Mouse (Mus musculus): ENCODE measurements around the gene Tmem156. TPM values are rescaled to one million over a fixed set of nuclear protein-coding genes. Genes with fewer than 3 reads are reported as not detected.

The Tmem156 gene
- total RNA-seq, 2 experiments from 2014 or later, result 2.5 to 16.3 TPM

GRCm38 (mm10) chr5:65057596-65057995 is 34.3 kb downstream of the Tmem156 start:
- ATAC-seq (replicated peaks; ENCODE audit: low FRiP score, poor library complexity, severe bottlenecking), result no peak

GRCm38 (mm10) chr5:65051513-65051912 is 40.4 kb downstream of the Tmem156 start:
- ATAC-seq (replicated peaks; ENCODE audit: low FRiP score, poor library complexity, severe bottlenecking), result no peak

- ATAC-seq (replicated peaks; ENCODE audit: low FRiP score, poor library complexity, severe bottlenecking), result no peak
Observed at GRCm38 (mm10) chr5:65049880-65050279, 42.1 kb downstream of the Tmem156 start.

GRCm38 (mm10) chr5:65047285-65047855 is 44.6 kb downstream of the Tmem156 start:
- ATAC-seq (replicated peaks; ENCODE audit: low FRiP score, poor library complexity, severe bottlenecking), result no peak

- ATAC-seq (replicated peaks; ENCODE audit: low FRiP score, poor library complexity, severe bottlenecking), result no peak
Observed at GRCm38 (mm10) chr5:65046442-65047284, 45.3 kb downstream of the Tmem156 start.

GRCm38 (mm10) chr5:65045642-65046370 is 46.1 kb downstream of the Tmem156 start:
- ATAC-seq (replicated peaks; ENCODE audit: low FRiP score, poor library complexity, severe bottlenecking), result no peak

GRCm38 (mm10) chr5:65043407-65043895 is 48.5 kb downstream of the Tmem156 start:
- no peak for ATAC-seq (replicated peaks; ENCODE audit: low FRiP score, poor library complexity, severe bottlenecking)

- ATAC-seq (replicated peaks; ENCODE audit: low FRiP score, poor library complexity, severe bottlenecking), result no peak
Observed at GRCm38 (mm10) chr5:65040463-65040862, 51.5 kb downstream of the Tmem156 start.

GRCm38 (mm10) chr5:65038811-65039571 is 52.9 kb downstream of the Tmem156 start:
- no peak for ATAC-seq (replicated peaks; ENCODE audit: low FRiP score, poor library complexity, severe bottlenecking)

GRCm38 (mm10) chr5:65038305-65038704 is 53.6 kb downstream of the Tmem156 start:
- no peak for ATAC-seq (replicated peaks; ENCODE audit: low FRiP score, poor library complexity, severe bottlenecking)

- no peak for ATAC-seq (replicated peaks; ENCODE audit: low FRiP score, poor library complexity, severe bottlenecking)
Observed at GRCm38 (mm10) chr5:65036597-65036996, 55.3 kb downstream of the Tmem156 start.

- ATAC-seq (replicated peaks; ENCODE audit: low FRiP score, poor library complexity, severe bottlenecking), result no peak
Observed at GRCm38 (mm10) chr5:65028019-65028418, 63.9 kb downstream of the Tmem156 start.

- no peak for ATAC-seq (replicated peaks; ENCODE audit: low FRiP score, poor library complexity, severe bottlenecking)
Observed at GRCm38 (mm10) chr5:65026776-65027175, 65.2 kb downstream of the Tmem156 start.

GRCm38 (mm10) chr5:65025916-65026315 is 66.0 kb downstream of the Tmem156 start:
- ATAC-seq (replicated peaks; ENCODE audit: low FRiP score, poor library complexity, severe bottlenecking), result no peak

GRCm38 (mm10) chr5:65024641-65025040 is 67.3 kb downstream of the Tmem156 start:
- ATAC-seq (replicated peaks; ENCODE audit: low FRiP score, poor library complexity, severe bottlenecking), result no peak

GRCm38 (mm10) chr5:65022006-65022405 is 69.9 kb downstream of the Tmem156 start:
- no peak for ATAC-seq (replicated peaks; ENCODE audit: low FRiP score, poor library complexity, severe bottlenecking)

GRCm38 (mm10) chr5:65019823-65020222 is 72.1 kb downstream of the Tmem156 start:
- ATAC-seq (replicated peaks; ENCODE audit: low FRiP score, poor library complexity, severe bottlenecking), result no peak

GRCm38 (mm10) chr5:65019109-65019508 is 72.8 kb downstream of the Tmem156 start:
- ATAC-seq (replicated peaks; ENCODE audit: low FRiP score, poor library complexity, severe bottlenecking), result no peak

GRCm38 (mm10) chr5:65015508-65015907 is 76.4 kb downstream of the Tmem156 start:
- ATAC-seq (replicated peaks; ENCODE audit: low FRiP score, poor library complexity, severe bottlenecking), result no peak
